Mouse (Mus musculus) liver, postnatal 0 days (tissue): ENCODE measurements around the gene Lrrc4.

ENCODE experiments used
- CTCF ChIP-seq: sonication (generic); IDR thresholded peaks from 2 replicates; pipeline ENCODE4 v1.5.1; 2016; ENCODE audit warnings: antibody characterized with exemption, low read depth
- EP300 ChIP-seq: IDR thresholded peaks from 2 replicates; pipeline ENCODE4 v1.6.1; 2016; ENCODE audit warnings: antibody characterized with exemption, low read depth, mild to moderate bottlenecking

- TF ChIP-seq CTCF (no peak), EP300 (no peak)
Measured at GRCm38 (mm10) chr6:28871725-28872420, 40.3 kb upstream of the Lrrc4 start.
